Mouse (Mus musculus): ENCODE measurements at regions not wholly inside any gene's neighbourhood (a gene's known extent, or its start where the extent isn't known, plus 50 kb on each side); places are given as distances from the start of the nearest gene placed in this dataset.

DNA sequence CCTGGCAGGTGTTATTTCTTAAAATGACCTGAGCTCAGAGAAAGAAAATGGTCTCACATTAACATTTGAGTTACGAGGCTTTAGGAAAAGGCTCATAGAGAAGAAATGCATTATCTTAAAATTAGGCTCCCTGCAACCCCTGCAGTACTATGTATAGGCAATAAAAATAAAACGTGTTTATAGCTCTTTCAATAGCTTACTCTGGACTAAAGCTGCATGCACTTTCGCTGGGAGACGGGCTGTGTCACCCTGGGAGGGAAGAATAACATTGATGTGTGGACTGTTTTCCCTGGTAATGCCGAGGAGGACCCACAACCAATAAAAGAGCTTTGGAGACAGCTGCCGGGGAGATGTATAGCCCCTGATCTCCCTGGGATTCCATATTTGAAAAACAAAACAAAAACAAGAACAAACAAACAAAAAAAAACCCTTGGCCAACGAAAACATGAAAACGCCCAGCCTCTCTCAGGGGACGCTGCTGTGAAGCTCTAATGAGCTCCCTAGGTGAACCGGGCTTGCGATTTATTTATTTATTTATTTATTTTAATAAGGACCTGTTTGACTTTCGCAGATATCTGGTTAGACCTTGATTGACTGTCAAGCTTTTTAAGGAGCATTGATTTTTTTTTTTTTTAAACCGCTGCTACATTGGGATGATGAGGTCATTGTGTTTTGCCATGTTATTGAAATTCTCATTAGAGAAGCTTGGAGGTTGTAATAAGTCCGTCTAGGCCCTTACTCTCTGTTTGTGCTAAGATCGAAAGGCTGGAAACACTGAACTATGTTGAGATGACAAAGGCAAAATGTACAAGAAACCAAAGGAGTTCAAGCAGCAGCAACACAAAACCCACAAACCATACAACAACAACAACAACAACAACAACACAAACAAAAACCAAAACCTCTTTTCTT is 228.3 kb upstream of the Slc30a5 start:
- no peaks in the 10 kb centered on the region for H3K27me3 ChIP-seq (ENCODE audit: control insufficient read depth, insufficient read depth, insufficient read length)
- no peak overlapping the region for H3K4me2 ChIP-seq (ENCODE audit: low read depth)
- TF ChIP-seq CEBPB (IDR thresholded peaks at IDR 0.05; ENCODE audit: insufficient read depth, poor library complexity, severe bottlenecking) (no peak), MYOD1 (IDR thresholded peaks at IDR 0.05; ENCODE audit: control insufficient read depth in 1 of 3, insufficient read length in 2 of 3, low read depth in 2 of 3) (no peak), MYOG (IDR thresholded peaks at IDR 0.05; ENCODE audit: control insufficient read depth in 1 of 3, insufficient read depth in 1 of 3, insufficient read length in 2 of 3, low read depth in 2 of 3) (no peak), MAX (IDR thresholded peaks at IDR 0.05; ENCODE audit: low read depth) (no peak), TCF12 (IDR thresholded peaks at IDR 0.05; ENCODE audit: insufficient read depth, poor library complexity, severe bottlenecking) (no peak), E2F4 (IDR thresholded peaks at IDR 0.05; ENCODE audit: insufficient read depth) (no peak), SRF (IDR thresholded peaks at IDR 0.05; ENCODE audit: control insufficient read depth, insufficient read length, low read depth) (no peak), POLR2A (IDR thresholded peaks at IDR 0.05; ENCODE audit: insufficient read length, low read depth) (no peak), TCF3 (IDR thresholded peaks at IDR 0.05; ENCODE audit: insufficient read length, low read depth) (no peak), POLR2AphosphoS2 (IDR thresholded peaks at IDR 0.05; ENCODE audit: insufficient read length, low read depth) (no peak), USF1 (IDR thresholded peaks at IDR 0.05; ENCODE audit: low read depth) (no peak), REST (IDR thresholded peaks at IDR 0.05; ENCODE audit: insufficient read depth, insufficient read length) (no peak)

GRCm38 (mm10) chr13:101049511-101049910 is 216.3 kb upstream of the Slc30a5 start:
- Histone ChIP-seq H3K4me2 (ENCODE audit: low read depth) (no peak overlapping the region), H3K27me3 (ENCODE audit: control insufficient read depth, insufficient read depth, insufficient read length) (no peaks in the 10 kb centered on the region), H3K79me2 (ENCODE audit: control insufficient read depth, insufficient read depth) (no peaks in the 10 kb centered on the region), H3K36me3 (ENCODE audit: control insufficient read depth, insufficient read depth) (no peaks in the 10 kb centered on the region), H3K4me3 (no peak overlapping the region), H3ac (ENCODE audit: control insufficient read depth, insufficient read length) (no peak overlapping the region)
- TF ChIP-seq MYOG (IDR thresholded peaks at IDR 0.05; ENCODE audit: control insufficient read depth in 1 of 3, insufficient read depth in 1 of 3, insufficient read length in 2 of 3, low read depth in 2 of 3) (no peak), POLR2A (IDR thresholded peaks at IDR 0.05; ENCODE audit: insufficient read length, low read depth) (no peak), POLR2AphosphoS2 (IDR thresholded peaks at IDR 0.05; ENCODE audit: insufficient read length, low read depth) (no peak), MYOD1 (IDR thresholded peaks at IDR 0.05; ENCODE audit: control insufficient read depth in 1 of 3, insufficient read length in 2 of 3, low read depth in 2 of 3) (no peak), TCF3 (IDR thresholded peaks at IDR 0.05; ENCODE audit: insufficient read length, low read depth) (no peak), CEBPB (IDR thresholded peaks at IDR 0.05; ENCODE audit: insufficient read depth, poor library complexity, severe bottlenecking) (no peak), SRF (IDR thresholded peaks at IDR 0.05; ENCODE audit: control insufficient read depth, insufficient read length, low read depth) (no peak), REST (IDR thresholded peaks at IDR 0.05; ENCODE audit: insufficient read depth, insufficient read length) (no peak), MAX (IDR thresholded peaks at IDR 0.05; ENCODE audit: low read depth) (no peak), TCF12 (IDR thresholded peaks at IDR 0.05; ENCODE audit: insufficient read depth, poor library complexity, severe bottlenecking) (no peak), USF1 (IDR thresholded peaks at IDR 0.05; ENCODE audit: low read depth) (no peak), E2F4 (IDR thresholded peaks at IDR 0.05; ENCODE audit: insufficient read depth) (no peak)

More for the DNA sequence above, 228.3 kb upstream of the Slc30a5 start:
- Histone ChIP-seq H3K4me3 (no peak overlapping the region), H3K36me3 (ENCODE audit: control insufficient read depth, insufficient read depth) (no peaks in the 10 kb centered on the region), H3K79me2 (ENCODE audit: control insufficient read depth, insufficient read depth) (no peaks in the 10 kb centered on the region), H3ac (ENCODE audit: control insufficient read depth, insufficient read length) (no peak overlapping the region)

DNA sequence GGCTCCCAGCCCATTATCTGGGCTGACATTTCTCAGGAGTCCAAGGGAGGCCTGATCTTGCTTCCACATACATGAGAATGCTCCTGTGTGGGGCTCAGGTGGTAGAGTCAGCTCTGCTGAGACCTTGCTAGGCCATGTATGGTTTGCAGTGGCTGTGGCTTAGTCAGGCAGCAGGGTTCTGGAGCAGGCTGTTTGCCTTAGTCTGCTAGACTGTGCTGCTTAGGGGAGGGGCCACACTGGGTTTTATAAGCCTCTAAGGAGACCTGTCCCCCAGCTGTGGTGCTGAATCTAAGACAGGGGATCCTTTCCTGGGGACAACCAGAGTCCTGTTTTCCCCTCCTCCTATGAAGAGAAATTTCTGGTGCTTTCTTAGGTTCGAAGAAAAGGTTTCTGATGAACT is 199.4 kb upstream of the Slc30a5 start:
- H3ac ChIP-seq (ENCODE audit: control insufficient read depth, insufficient read length), result no peak overlapping the region
- no peak overlapping the region for H3K4me2 ChIP-seq (ENCODE audit: low read depth)
- no peaks in the 10 kb centered on the region for H3K79me2 ChIP-seq (ENCODE audit: control insufficient read depth, insufficient read depth)
- H3K27me3 ChIP-seq (ENCODE audit: control insufficient read depth, insufficient read depth, insufficient read length), result no peaks in the 10 kb centered on the region
- H3K4me3 ChIP-seq, result no peak overlapping the region
- no peaks in the 10 kb centered on the region for H3K36me3 ChIP-seq (ENCODE audit: control insufficient read depth, insufficient read depth)
- TF ChIP-seq TCF3 (IDR thresholded peaks at IDR 0.05; ENCODE audit: insufficient read length, low read depth) (no peak), REST (IDR thresholded peaks at IDR 0.05; ENCODE audit: insufficient read depth, insufficient read length) (peak; percentile 10)

- no peak for TF ChIP-seq SRF (IDR thresholded peaks at IDR 0.05; ENCODE audit: control insufficient read depth, insufficient read length, low read depth)
- peak in 2 of 3 experiments; percentile 57 to 72 for TF ChIP-seq MYOD1 (IDR thresholded peaks at IDR 0.05; ENCODE audit: control insufficient read depth in 1 of 3, insufficient read length in 2 of 3, low read depth in 2 of 3)
- H3K36me3 ChIP-seq (ENCODE audit: control insufficient read depth, insufficient read depth), result no peaks in the 10 kb centered on the region
- H3ac ChIP-seq (ENCODE audit: control insufficient read depth, insufficient read length), result no peak overlapping the region
- no peaks in the 10 kb centered on the region for H3K27me3 ChIP-seq (ENCODE audit: control insufficient read depth, insufficient read depth, insufficient read length)
- no peak overlapping the region for H3K4me2 ChIP-seq (ENCODE audit: low read depth)
- H3K79me2 ChIP-seq (ENCODE audit: control insufficient read depth, insufficient read depth), result no peaks in the 10 kb centered on the region
- H3K4me3 ChIP-seq, result no peak overlapping the region
Observed at GRCm38 (mm10) chr13:101026043-101026442, 192.8 kb upstream of the Slc30a5 start.

GRCm38 (mm10) chr13:101025488-101025887 is 192.3 kb upstream of the Slc30a5 start:
- Histone ChIP-seq H3K79me2 (ENCODE audit: control insufficient read depth, insufficient read depth) (no peaks in the 10 kb centered on the region), H3K27me3 (ENCODE audit: control insufficient read depth, insufficient read depth, insufficient read length) (no peaks in the 10 kb centered on the region), H3ac (ENCODE audit: control insufficient read depth, insufficient read length) (no peak overlapping the region), H3K4me2 (ENCODE audit: low read depth) (no peak overlapping the region), H3K36me3 (ENCODE audit: control insufficient read depth, insufficient read depth) (no peaks in the 10 kb centered on the region), H3K4me3 (no peak overlapping the region)
- no peak for TF ChIP-seq POLR2AphosphoS2 (IDR thresholded peaks at IDR 0.05; ENCODE audit: insufficient read length, low read depth)
- no peak for TF ChIP-seq USF1 (IDR thresholded peaks at IDR 0.05; ENCODE audit: low read depth)
- TF ChIP-seq CEBPB (IDR thresholded peaks at IDR 0.05; ENCODE audit: insufficient read depth, poor library complexity, severe bottlenecking), result no peak
- no peak for TF ChIP-seq MYOD1 (IDR thresholded peaks at IDR 0.05; ENCODE audit: control insufficient read depth in 1 of 3, insufficient read length in 2 of 3, low read depth in 2 of 3)
- TF ChIP-seq TCF12 (IDR thresholded peaks at IDR 0.05; ENCODE audit: insufficient read depth, poor library complexity, severe bottlenecking), result no peak
- TF ChIP-seq E2F4 (IDR thresholded peaks at IDR 0.05; ENCODE audit: insufficient read depth), result no peak
- TF ChIP-seq REST (IDR thresholded peaks at IDR 0.05; ENCODE audit: insufficient read depth, insufficient read length), result no peak
- TF ChIP-seq TCF3 (IDR thresholded peaks at IDR 0.05; ENCODE audit: insufficient read length, low read depth), result no peak
- TF ChIP-seq SRF (IDR thresholded peaks at IDR 0.05; ENCODE audit: control insufficient read depth, insufficient read length, low read depth), result no peak
- no peak for TF ChIP-seq POLR2A (IDR thresholded peaks at IDR 0.05; ENCODE audit: insufficient read length, low read depth)
- TF ChIP-seq MYOG (IDR thresholded peaks at IDR 0.05; ENCODE audit: control insufficient read depth in 1 of 3, insufficient read depth in 1 of 3, insufficient read length in 2 of 3, low read depth in 2 of 3), result no peak
- TF ChIP-seq MAX (IDR thresholded peaks at IDR 0.05; ENCODE audit: low read depth), result no peak
